Mouse (Mus musculus) bone marrow macrophage, adult 2 months (primary cell): Measurements from ENCODE around the gene Emilin2.

ENCODE experiments used
- CTCF ChIP-seq: IDR thresholded peaks from 2 replicates; pipeline ENCODE4 v1.5.1; 2012; ENCODE audit warnings: low read depth, mild to moderate bottlenecking, low read length, moderate library complexity
- POLR2A ChIP-seq: IDR thresholded peaks from 2 replicates; pipeline ENCODE4 v1.6.1; 2012; ENCODE audit warnings: mild to moderate bottlenecking, low read depth, low read length, borderline replicate concordance

DNA sequence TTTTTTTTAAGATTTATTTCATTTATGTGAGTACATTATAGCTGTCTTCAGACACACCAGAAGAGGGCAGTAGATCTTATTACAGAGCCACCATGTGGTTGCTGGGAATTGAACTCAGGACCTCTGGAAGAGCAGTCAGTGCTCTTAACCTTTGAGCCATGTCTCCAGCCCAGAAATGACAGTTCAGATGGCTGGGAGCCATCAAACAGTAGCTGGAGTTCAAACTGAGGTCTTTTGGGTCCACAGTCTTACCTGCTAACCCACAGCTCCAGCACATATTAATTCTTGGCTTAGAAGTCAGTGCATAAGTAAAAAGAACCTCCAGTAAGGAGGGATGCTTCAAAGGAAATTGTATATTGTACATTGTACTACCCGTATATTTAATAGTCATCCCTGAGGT is 102.9 kb downstream of the Emilin2 start:
- no peak for TF ChIP-seq CTCF
- TF ChIP-seq POLR2A = no peak
